Mouse (Mus musculus): ENCODE measurements around the gene F8.

- TF ChIP-seq POLR2AphosphoS2 (IDR thresholded peaks at IDR 0.05; ENCODE audit: low read depth, low read length) (no peak), MAX (IDR thresholded peaks at IDR 0.05; ENCODE audit: low read length) (no peak), POLR2A (IDR thresholded peaks at IDR 0.05; ENCODE audit: low read depth, low read length) (no peak), MEF2A (IDR thresholded peaks at IDR 0.05; ENCODE audit: borderline replicate concordance, low read depth, low read length) (no peak), ZNF384 (IDR thresholded peaks at IDR 0.05; ENCODE audit: low read depth, low read length) (no peak)
Observed at GRCm38 (mm10) chrX:75129474-75129873, 252.9 kb downstream of the F8 start.
